Mouse (Mus musculus): ENCODE measurements at regions not wholly inside any gene's neighbourhood (a gene's known extent, or its start where the extent isn't known, plus 50 kb on each side); places are given as distances from the start of the nearest gene placed in this dataset.

- TF ChIP-seq POLR2A (IDR thresholded peaks at IDR 0.05; ENCODE audit: borderline replicate concordance, extremely low read depth, low read depth, low read length), result no peak
- TF ChIP-seq CTCF (IDR thresholded peaks at IDR 0.05; ENCODE audit: insufficient read depth, low read length), result no peak
These were observed 94.0 kb upstream of the Rbm19 start for GRCm38 (mm10) chr5:120022276-120022675.

Measured in lung, adult 2 months (tissue).